Mouse (Mus musculus) cerebellum, adult 2 months (tissue): ENCODE measurements around the gene Etv2. TPM values are rescaled to one million over a fixed set of nuclear protein-coding genes. Genes with fewer than 3 reads are reported as not detected.

Experiments
- DNase-seq, 2 experiments: peaks; one replicate each; pipeline ENCODE4 v3.0.0; 2021
- H3K27ac ChIP-seq: fragments of 200-500 bp; 2 replicates; pipeline ENCODE4 v1.5.1; 2012; ENCODE audit warnings: low read length, control low read depth, inconsistent platforms; ENCODE audit not compliant: insufficient read depth
- H3K27me3 ChIP-seq: fragments of 200-500 bp; 2 replicates; pipeline ENCODE4 v1.6.1; 2012; ENCODE audit warnings: inconsistent platforms, mild to moderate bottlenecking, low read length, moderate library complexity; ENCODE audit not compliant: control insufficient read depth, insufficient read depth
- H3K4me1 ChIP-seq: fragments of 200-500 bp; 2 replicates; pipeline ENCODE4 v1.6.1; 2011; ENCODE audit warnings: low read length; ENCODE audit not compliant: control insufficient read depth, insufficient read depth
- H3K4me3 ChIP-seq: fragments of 200-500 bp; replicated peaks from 2 replicates; pipeline ENCODE3; 2011; ENCODE audit warnings: mild to moderate bottlenecking, low read depth, low read length, control low read depth; ENCODE audit not compliant: insufficient read depth
- CTCF ChIP-seq: fragments of 200-500 bp; IDR thresholded peaks from 2 replicates; pipeline ENCODE4 v1.5.1; 2011; ENCODE audit warnings: low read depth, mild to moderate bottlenecking, control low read depth, low read length, moderate library complexity, borderline replicate concordance; ENCODE audit not compliant: insufficient read depth
- POLR2A ChIP-seq: fragments of 200-500 bp; IDR thresholded peaks from 2 replicates; pipeline ENCODE4 v1.6.1; 2011; ENCODE audit warnings: low read length, control low read depth, borderline replicate concordance; ENCODE audit not compliant: insufficient read depth
- WGBS: fragments of 180-500 bp; shearing (Covaris S2); methylation state at CpG from one replicate; pipeline ENCODE4 v1.1.7; 2018; 5-methylcytosine and 5-hydroxymethylcytosine counted together
- polyA plus RNA-seq: library from polyadenylated mRNA; depleted of rRNA; stranded (reverse); fragments of >200 nt; gene quantifications from 2 replicates; pipeline ENCODE4 v1.2.3, GENCODE M21; 2012; rRNA removed

Etv2 gene
- not detected in 2 replicates for polyA plus RNA-seq

DNA sequence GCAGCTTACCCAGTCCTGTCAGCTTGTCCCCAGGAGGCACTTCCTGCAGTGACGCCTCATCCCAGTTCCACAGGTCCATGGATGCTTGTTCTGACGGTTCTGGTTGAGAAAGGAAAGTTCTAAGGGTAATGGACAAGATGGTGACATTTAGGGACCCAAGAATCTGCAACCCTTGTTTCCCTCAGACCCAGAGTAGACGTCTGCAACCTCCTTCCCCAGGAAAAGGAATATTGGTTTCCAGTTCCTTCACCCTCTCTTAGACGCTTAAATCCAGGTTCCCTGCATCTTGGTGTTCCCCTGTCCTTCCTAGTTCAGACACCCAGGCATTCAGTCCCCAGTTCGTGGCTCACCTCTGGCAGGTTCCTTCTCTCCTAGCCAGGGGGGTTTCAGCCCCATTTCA is at the start of gene Etv2:
Gene Etv2, minus strand, starts transcription at position 101 of the 400 bp plus-strand sequence.
- no peak for DNase-seq
- WGBS: 2% methylated on average over 5 of the region's 5 CpGs
- Histone ChIP-seq H3K4me1 (no peaks in the 10 kb centered on the region), H3K27ac (no peak within 1 kb of the TSS), H3K4me3 (no peak within 1 kb of the TSS), H3K27me3 (peaks cover 6% of the 10 kb centered on the region; the same call in 1 of the 2 replicates)
- TF ChIP-seq CTCF (no peak), POLR2A (no peak)

DNA sequence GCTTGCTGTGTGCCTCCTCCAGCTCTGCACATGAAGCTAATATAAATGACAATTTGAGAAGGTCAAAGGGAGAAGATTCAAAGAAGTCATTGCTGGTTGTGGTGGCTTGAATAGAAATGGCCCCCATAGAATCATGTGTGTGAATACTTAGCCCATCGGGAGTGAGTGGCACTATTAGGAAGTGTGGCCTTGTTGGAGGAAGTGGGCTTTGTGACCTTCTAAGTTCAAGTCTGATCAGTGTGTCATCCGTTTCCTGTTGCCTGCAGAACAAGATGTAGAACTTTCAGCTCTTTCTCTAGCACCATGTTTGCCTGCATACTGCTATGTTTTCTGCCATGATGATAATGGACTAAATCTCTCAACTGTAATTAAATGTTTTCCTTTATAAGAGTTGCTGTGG is 47.8 kb upstream of the Etv2 start:
- 87% methylated on average over 2 of the region's 2 CpGs for WGBS
- Histone ChIP-seq H3K27me3 (no peaks in the 10 kb centered on the region), H3K4me3 (no peak overlapping the region), H3K27ac (no peak overlapping the region), H3K4me1 (no peaks in the 10 kb centered on the region)
- DNase-seq: no peak
- no peak for TF ChIP-seq CTCF
- no peak for TF ChIP-seq POLR2A

DNA sequence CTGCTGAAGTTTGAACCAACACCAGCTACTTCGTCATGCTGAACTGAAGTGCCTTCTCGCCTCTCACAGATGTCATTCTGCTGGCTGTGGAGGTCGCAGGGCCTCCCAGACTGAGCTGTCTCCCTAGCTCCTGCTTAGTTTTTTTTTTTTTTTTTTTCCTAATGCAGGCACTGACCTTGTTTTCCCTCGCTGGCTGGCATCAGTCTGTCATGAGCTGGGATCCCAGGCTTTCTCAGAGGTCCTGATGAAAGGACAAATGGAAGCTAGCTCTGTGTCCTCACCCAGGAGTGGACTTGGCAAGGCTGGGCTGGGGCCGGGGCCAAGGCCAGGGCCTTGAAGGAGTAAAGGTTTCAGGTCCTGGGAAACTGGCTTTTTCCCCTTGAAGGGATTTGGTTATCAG is 46.2 kb upstream of the Etv2 start:
- Histone ChIP-seq H3K27ac (no peak overlapping the region), H3K4me1 (no peaks in the 10 kb centered on the region), H3K27me3 (no peaks in the 10 kb centered on the region), H3K4me3 (no peak overlapping the region)
- TF ChIP-seq CTCF (no peak), POLR2A (no peak)
- 38% methylated on average over 5 of the region's 5 CpGs for WGBS
- DNase-seq: no peak

DNA sequence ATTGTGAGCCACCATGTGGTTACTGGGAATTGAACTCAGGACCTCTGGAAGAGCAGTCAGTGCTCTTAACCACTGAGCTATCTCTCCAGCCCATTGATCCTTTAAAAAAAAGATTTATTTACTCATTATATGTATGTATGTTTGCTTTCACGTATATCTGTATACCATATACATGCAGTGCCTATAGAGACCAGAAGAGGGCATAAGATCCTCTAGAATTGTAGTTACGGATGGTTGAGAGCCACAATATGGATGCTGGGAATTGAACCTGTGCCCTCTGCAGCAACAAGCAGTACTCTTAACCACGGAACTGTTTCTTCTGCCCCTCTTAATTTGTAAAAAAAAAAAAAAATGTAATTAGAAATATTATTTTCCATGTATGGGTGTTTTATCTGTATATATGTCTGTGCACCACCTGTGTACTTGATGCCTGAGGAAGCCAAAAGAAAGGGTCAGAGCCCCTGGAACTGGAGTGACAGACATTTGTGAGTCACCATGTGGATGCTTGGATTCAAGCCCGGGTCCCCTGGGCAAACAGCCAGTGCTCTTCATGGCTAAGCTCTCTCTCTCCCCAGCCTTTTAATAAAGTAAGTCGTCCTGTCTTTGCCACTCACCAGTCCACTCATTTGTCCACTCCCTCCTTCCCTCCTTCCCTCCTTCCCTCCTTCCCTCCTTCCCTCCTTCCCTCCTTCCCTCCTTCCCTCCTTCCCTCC is 42.8 kb upstream of the Etv2 start:
- H3K4me1 ChIP-seq: no peaks in the 10 kb centered on the region
- 33% methylated on average over 5 of the region's 5 CpGs for WGBS
- DNase-seq: peak; percentile 47 to 50
- H3K27me3 ChIP-seq: no peaks in the 10 kb centered on the region
- H3K27ac ChIP-seq: no peak overlapping the region
- no peak overlapping the region for H3K4me3 ChIP-seq
- TF ChIP-seq CTCF (no peak), POLR2A (no peak)

DNA sequence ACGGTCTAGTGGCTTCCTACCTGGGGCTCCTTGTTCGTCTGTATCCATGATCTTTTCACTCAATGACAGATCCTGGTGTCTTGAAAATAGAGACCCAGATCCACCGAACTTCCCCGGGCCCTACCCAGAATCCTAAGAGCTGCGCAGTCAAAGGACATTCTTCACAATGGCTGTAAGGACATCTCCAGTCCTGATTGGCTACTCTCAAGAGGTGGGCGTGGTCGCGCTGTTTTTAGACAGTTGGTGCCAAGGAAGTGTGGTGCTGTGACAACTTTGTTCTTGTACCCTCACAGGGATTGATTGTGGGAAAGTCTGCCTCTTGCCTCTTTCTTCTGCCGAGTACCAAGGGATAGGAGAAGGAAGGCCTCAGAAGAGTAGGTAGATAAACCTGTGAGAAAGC is 35.8 kb upstream of the Etv2 start, which contains the start of gene Pmis2:
Gene Pmis2, minus strand, starts transcription at position 126 of the 400 bp plus-strand sequence.
- TF ChIP-seq POLR2A (no peak), CTCF (no peak)
- Histone ChIP-seq H3K27me3 (no peaks in the 10 kb centered on the region), H3K4me1 (no peaks in the 10 kb centered on the region), H3K27ac (no peak within 1 kb of the TSS), H3K4me3 (no peak within 1 kb of the TSS)
- no peak for DNase-seq
- 72% methylated on average over 9 of the region's 9 CpGs for WGBS

DNA sequence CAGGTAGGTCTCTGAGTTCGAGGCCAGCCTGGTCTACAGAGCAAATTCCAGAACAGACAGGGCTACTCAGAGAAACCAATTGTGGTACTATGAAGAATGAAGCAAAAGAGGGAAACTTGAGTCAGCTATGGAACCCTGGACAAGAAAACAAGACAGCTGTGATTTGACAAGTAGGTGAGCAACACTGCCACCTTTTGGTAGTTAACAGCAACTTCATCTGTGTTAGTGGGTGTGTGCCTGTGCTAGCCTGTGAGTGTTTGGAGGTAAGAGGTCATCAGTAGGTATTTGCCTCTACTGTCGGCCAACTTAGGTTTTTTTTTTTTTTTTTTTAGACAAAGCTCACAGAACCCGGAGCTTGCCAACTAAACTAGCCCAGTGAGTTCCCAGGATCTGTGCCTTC is 33.6 kb upstream of the Etv2 start:
- no peaks in the 10 kb centered on the region for H3K4me1 ChIP-seq
- H3K4me3 ChIP-seq: no peak overlapping the region
- H3K27me3 ChIP-seq: no peaks in the 10 kb centered on the region
- no peak for DNase-seq
- no peak for TF ChIP-seq CTCF
- no peak for TF ChIP-seq POLR2A
- whole genome bisulfite sequencing: 34% methylated on average over 3 of the region's 3 CpGs
- H3K27ac ChIP-seq: no peak overlapping the region

DNA sequence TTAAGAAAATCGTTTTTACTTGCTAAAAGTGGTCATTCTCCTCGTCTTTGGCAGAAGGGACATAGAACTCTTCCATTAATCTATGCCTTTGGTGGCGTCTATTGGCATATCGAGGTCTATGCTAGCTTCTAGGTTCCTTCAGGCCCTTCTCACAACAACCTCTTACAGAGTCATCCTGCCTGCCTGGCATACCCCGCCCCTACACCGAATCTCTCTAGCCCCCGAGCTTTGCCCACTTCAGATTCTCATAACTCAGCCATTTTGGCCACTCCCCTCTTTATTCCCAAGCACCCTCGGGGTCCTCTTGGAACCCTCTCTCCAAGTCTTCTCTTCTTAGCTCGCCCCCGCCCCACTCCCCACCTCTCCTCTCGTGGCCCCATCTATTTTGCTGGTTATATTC is 29.7 kb upstream of the Etv2 start:
- Histone ChIP-seq H3K27me3 (no peaks in the 10 kb centered on the region), H3K4me3 (peak overlapping the region; percentile 89), H3K27ac (peak overlapping the region; percentile 62; the same call in 1 of the 2 replicates), H3K4me1 (no peaks in the 10 kb centered on the region)
- WGBS: 2% methylated on average over 11 of the region's 11 CpGs
- peak in 1 of 2 experiments; percentile 31 for DNase-seq
- no peak for TF ChIP-seq POLR2A
- no peak for TF ChIP-seq CTCF

DNA sequence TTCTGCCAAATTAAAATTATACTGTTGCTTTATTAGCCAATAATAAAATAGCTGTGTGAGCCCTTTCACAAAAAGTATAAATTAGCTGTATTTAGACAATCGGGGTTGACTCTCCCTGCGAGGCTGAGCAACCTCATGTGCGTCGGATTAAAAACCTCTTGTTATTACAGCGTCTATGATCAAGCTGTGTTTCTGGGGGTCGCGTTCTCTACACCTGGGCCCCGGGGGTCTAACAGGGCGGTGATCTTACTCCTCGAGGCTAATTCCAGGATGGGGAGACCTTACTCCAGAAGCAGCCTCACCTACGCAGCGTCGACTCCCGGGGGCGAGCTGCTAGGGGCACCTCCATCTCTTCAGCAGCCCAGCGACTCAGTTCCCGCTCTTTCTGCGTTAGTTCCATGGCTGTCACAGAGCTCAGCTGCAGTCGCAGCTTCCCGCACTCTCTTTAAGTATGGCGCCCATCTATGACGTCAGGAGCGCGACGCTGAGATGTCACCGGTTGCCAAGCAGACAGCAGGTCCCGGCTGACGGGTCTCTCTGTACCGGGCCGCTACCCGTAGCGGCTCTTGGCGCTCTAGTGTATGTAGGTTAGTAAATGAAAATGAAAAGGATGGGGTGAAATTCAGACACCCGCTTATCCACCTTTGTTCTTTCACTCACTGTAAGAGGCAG is 29.0 kb upstream of the Etv2 start, which contains the start of gene Haus5:
Gene Haus5, minus strand, starts transcription at position 466 of the 672 bp plus-strand sequence.
- peak within 1 kb of the TSS; percentile 89 for H3K4me3 ChIP-seq
- 1% methylated on average over 34 of the region's 34 CpGs for WGBS
- peak within 1 kb of the TSS; percentile 62; the same call in 1 of the 2 replicates for H3K27ac ChIP-seq
- TF ChIP-seq POLR2A (peak; percentile 82; the same call in 1 of the 2 replicates), CTCF (no peak)
- DNase-seq: peak; percentile 91 to 93
- H3K4me1 ChIP-seq: no peaks in the 10 kb centered on the region
- H3K27me3 ChIP-seq: no peaks in the 10 kb centered on the region
